Mouse (Mus musculus): ENCODE measurements around the gene Flna. TPM values are rescaled to one million over a fixed set of nuclear protein-coding genes. Genes with fewer than 3 reads are reported as not detected.
A peak's percentile ranks its signal among the peaks of the same experiment; 100 is the strongest.

Gene Flna
- total and polyA plus RNA-seq, 2 experiments from 2014 or later = 67.4 to 672 TPM

GRCm38 (mm10) chrX:74282395-74283091 is 32.9 kb upstream of the Flna start:
- Histone ChIP-seq H3K4me2 (ENCODE audit: low read depth, low read length) (peak overlapping the region; percentile 69), H3K4me3 (ENCODE audit: low read depth, low read length) (peak overlapping the region; percentile 66), H3K4me1 (ENCODE audit: control insufficient read depth, insufficient read depth) (0 out of 2 replicates have a peak, but pooled peaks cover 3% of the 10 kb centered on the region), H3K9ac (replicated peaks; ENCODE audit: low read depth, low read length) (peak overlapping the region; percentile 70), H3K27me3 (ENCODE audit: control insufficient read depth, insufficient read depth, low read length) (no peaks in the 10 kb centered on the region), H3K36me3 (replicated peaks; ENCODE audit: control insufficient read depth, insufficient read depth, low read length) (no peaks in the 10 kb centered on the region), H3K9me3 (replicated peaks; ENCODE audit: control insufficient read depth, low read length) (no peaks in the 10 kb centered on the region), H3K27ac (ENCODE audit: low read depth) (peak overlapping the region; percentile 95)
- DNase-seq (ENCODE audit: low spot score) (peak; percentile 81), ATAC-seq (ENCODE audit: insufficient read depth, low read depth) (peak; percentile 75)
- 15% methylated on average over 39 of the region's 39 CpGs for WGBS
- TF ChIP-seq EP300 (IDR thresholded peaks at IDR 0.05; ENCODE audit: low read depth) (no peak; the same call in 1 of the 2 replicates), CTCF (IDR thresholded peaks at IDR 0.05; ENCODE audit: low read depth) (no peak)

GRCm38 (mm10) chrX:74281732-74282394 is 32.2 kb upstream of the Flna start, which contains the start of the genes Taz and Dnase1l1:
TSS of gene Taz (plus strand) at chrX:74281912.
TSS of gene Dnase1l1 (minus strand) at chrX:74282337.
- peak within 1 kb of the TSS; percentile 66 for H3K4me3 ChIP-seq (ENCODE audit: low read depth, low read length)
- no peaks in the 10 kb centered on the region for H3K27me3 ChIP-seq (ENCODE audit: control insufficient read depth, insufficient read depth, low read length)
- H3K36me3 ChIP-seq (replicated peaks; ENCODE audit: control insufficient read depth, insufficient read depth, low read length) = no peaks in the 10 kb centered on the region
- DNase-seq (ENCODE audit: low spot score) (peak; percentile 71), ATAC-seq (ENCODE audit: insufficient read depth, low read depth) (peak; percentile 84)
- peak within 1 kb of the TSS; percentile 70 for H3K9ac ChIP-seq (replicated peaks; ENCODE audit: low read depth, low read length)
- H3K9me3 ChIP-seq (replicated peaks; ENCODE audit: control insufficient read depth, low read length) = no peaks in the 10 kb centered on the region
- H3K27ac ChIP-seq (ENCODE audit: low read depth) = peak within 1 kb of the TSS; percentile 95
- TF ChIP-seq CTCF (IDR thresholded peaks at IDR 0.05; ENCODE audit: low read depth) = no peak
- TF ChIP-seq EP300 (IDR thresholded peaks at IDR 0.05; ENCODE audit: low read depth) = no peak
- H3K4me2 ChIP-seq (ENCODE audit: low read depth, low read length) = peak within 1 kb of the TSS; percentile 69
- 16% methylated on average over 16 of the region's 16 CpGs for WGBS
- 0 out of 2 replicates have a peak, but pooled peaks cover 3% of the 10 kb centered on the region for H3K4me1 ChIP-seq (ENCODE audit: control insufficient read depth, insufficient read depth)

GRCm38 (mm10) chrX:74281041-74281731 is 31.6 kb upstream of the Flna start:
- Histone ChIP-seq H3K27ac (ENCODE audit: low read depth) (peak overlapping the region; percentile 95), H3K9ac (replicated peaks; ENCODE audit: low read depth, low read length) (peak overlapping the region; percentile 6; the same call in 1 of the 2 replicates), H3K4me3 (ENCODE audit: low read depth, low read length) (peak overlapping the region; percentile 66), H3K4me2 (ENCODE audit: low read depth, low read length) (peak overlapping the region; percentile 69), H3K4me1 (ENCODE audit: control insufficient read depth, insufficient read depth) (0 out of 2 replicates have a peak, but pooled peaks cover 3% of the 10 kb centered on the region), H3K27me3 (ENCODE audit: control insufficient read depth, insufficient read depth, low read length) (no peaks in the 10 kb centered on the region), H3K36me3 (replicated peaks; ENCODE audit: control insufficient read depth, insufficient read depth, low read length) (no peaks in the 10 kb centered on the region), H3K9me3 (replicated peaks; ENCODE audit: control insufficient read depth, low read length) (no peaks in the 10 kb centered on the region)
- no peak for TF ChIP-seq CTCF (IDR thresholded peaks at IDR 0.05; ENCODE audit: low read depth)
- no peak for TF ChIP-seq EP300 (IDR thresholded peaks at IDR 0.05; ENCODE audit: low read depth)
- ATAC-seq (ENCODE audit: insufficient read depth, low read depth) (no peak), DNase-seq (ENCODE audit: low spot score) (peak; percentile 5)
- WGBS = 13% methylated on average over 14 of the region's 14 CpGs

- no peaks in the 10 kb centered on the region for H3K27me3 ChIP-seq (ENCODE audit: control insufficient read depth, insufficient read depth, low read length)
- no peaks in the 10 kb centered on the region for H3K4me1 ChIP-seq (ENCODE audit: control insufficient read depth, insufficient read depth)
- H3K4me3 ChIP-seq (ENCODE audit: low read depth, low read length) = no peak overlapping the region
- TF ChIP-seq CTCF (IDR thresholded peaks at IDR 0.05; ENCODE audit: low read depth) (no peak), EP300 (IDR thresholded peaks at IDR 0.05; ENCODE audit: low read depth) (no peak)
- ATAC-seq (ENCODE audit: insufficient read depth, low read depth) = no peak
- H3K4me2 ChIP-seq (ENCODE audit: low read depth, low read length) = no peak overlapping the region
- no peak overlapping the region for H3K9ac ChIP-seq (replicated peaks; ENCODE audit: low read depth, low read length)
- no peaks in the 10 kb centered on the region for H3K36me3 ChIP-seq (replicated peaks; ENCODE audit: control insufficient read depth, insufficient read depth, low read length)
- DNase-seq (ENCODE audit: low spot score) = no peak
- no peak overlapping the region for H3K27ac ChIP-seq (ENCODE audit: low read depth)
- H3K9me3 ChIP-seq (replicated peaks; ENCODE audit: control insufficient read depth, low read length) = no peaks in the 10 kb centered on the region
- WGBS = 74% methylated on average over 7 of the region's 8 CpGs
Measured at GRCm38 (mm10) chrX:74277916-74278315, 28.3 kb upstream of the Flna start.

All from heart, postnatal 0 days (tissue).